Mouse (Mus musculus) cerebellum, postnatal 36 days (tissue): ENCODE measurements around the gene Calm3.

ENCODE experiments used
- DNase-seq, 2 experiments: peaks; one replicate each; pipeline ENCODE4 v3.0.0; 2021 to 2022; ENCODE audit warnings: mixed read lengths in 2 of 2

Gene Calm3

GRCm38 (mm10) chr7:16914453-16915343, 9.2 kb downstream of the Calm3 start:
- DNase-seq, result no peak

GRCm38 (mm10) chr7:16913806-16914452, 10.0 kb downstream of the Calm3 start:
- DNase-seq, result peak; percentile 72 to 80

- DNase-seq, result no peak
Measured at GRCm38 (mm10) chr7:16912360-16912759, 11.6 kb downstream of the Calm3 start.

- no peak for DNase-seq
Measured at GRCm38 (mm10) chr7:16911904-16912303, 12.0 kb downstream of the Calm3 start.

- no peak for DNase-seq
Measured at GRCm38 (mm10) chr7:16909909-16910308, 14.0 kb downstream of the Calm3 start.

GRCm38 (mm10) chr7:16908859-16909258, 15.1 kb downstream of the Calm3 start:
- no peak for DNase-seq

GRCm38 (mm10) chr7:16908367-16908766, 15.5 kb downstream of the Calm3 start:
- no peak for DNase-seq

GRCm38 (mm10) chr7:16907842-16908241, 16.1 kb downstream of the Calm3 start:
- DNase-seq, result no peak

- no peak for DNase-seq
Measured at GRCm38 (mm10) chr7:16906889-16907559, 16.9 kb downstream of the Calm3 start.

- no peak for DNase-seq
Measured at GRCm38 (mm10) chr7:16906281-16906680, 17.6 kb downstream of the Calm3 start, which contains the start of gene Ptgir. Gene Ptgir (plus strand): TSS chr7:16906490.

- no peak for DNase-seq
Measured at GRCm38 (mm10) chr7:16905491-16906021, 18.4 kb downstream of the Calm3 start.

GRCm38 (mm10) chr7:16904120-16904675, 19.7 kb downstream of the Calm3 start:
- DNase-seq, result no peak

GRCm38 (mm10) chr7:16903439-16903955, 20.4 kb downstream of the Calm3 start:
- DNase-seq, result no peak

- no peak for DNase-seq
Measured at GRCm38 (mm10) chr7:16900526-16900925, 23.4 kb downstream of the Calm3 start.

- DNase-seq, result no peak
Measured at GRCm38 (mm10) chr7:16895511-16895910, 28.4 kb downstream of the Calm3 start.

GRCm38 (mm10) chr7:16895000-16895399, 28.9 kb downstream of the Calm3 start:
- peak; percentile 87 to 88 for DNase-seq

GRCm38 (mm10) chr7:16894279-16894678, 29.6 kb downstream of the Calm3 start:
- no peak for DNase-seq

GRCm38 (mm10) chr7:16893612-16894011, 30.3 kb downstream of the Calm3 start:
- DNase-seq, result no peak

GRCm38 (mm10) chr7:16892352-16892730, 31.6 kb downstream of the Calm3 start:
- DNase-seq, result no peak

GRCm38 (mm10) chr7:16891641-16892351, 32.1 kb downstream of the Calm3 start, which contains the start of gene Gng8:
Gene Gng8 (plus strand): TSS chr7:16891786.
- DNase-seq, result peak; percentile 83 to 86

- DNase-seq, result no peak
Measured at GRCm38 (mm10) chr7:16890944-16891343, 33.0 kb downstream of the Calm3 start.

GRCm38 (mm10) chr7:16890536-16890935, 33.4 kb downstream of the Calm3 start:
- no peak for DNase-seq
